Mouse (Mus musculus): Measurements from ENCODE around the gene Dmrt2. TPM values are rescaled to one million over a fixed set of nuclear protein-coding genes. Genes with fewer than 3 reads are reported as not detected.

The Dmrt2 gene
- polyA plus RNA-seq (2014; fragmentation: Illumina TruSeq; extraction: RNeasy Lipid Tissue Mini Kit (QIAGEN cat#74804); ENCODE audit: low read depth, low replicate concordance), result not detected

GRCm38 (mm10) chr19:25672101-25672950 is at the start of gene Dmrt2:
TSS of gene Dmrt2 (plus strand) at chr19:25672411.

Other genes with a start within 250 kb of the Dmrt2 start
- not detected for gene Dmrt1, start 166.8 kb upstream of the Dmrt2 start, polyA plus RNA-seq (2014; fragmentation: Illumina TruSeq; extraction: RNeasy Lipid Tissue Mini Kit (QIAGEN cat#74804); ENCODE audit: low read depth, low replicate concordance)
- not detected for gene Dmrt3, start 62.1 kb upstream of the Dmrt2 start, polyA plus RNA-seq (2014; fragmentation: Illumina TruSeq; extraction: RNeasy Lipid Tissue Mini Kit (QIAGEN cat#74804); ENCODE audit: low read depth, low replicate concordance)